Mouse (Mus musculus): ENCODE measurements around the gene Pnliprp1.

Pnliprp1 gene

GRCm38 (mm10) chr19:58728445-58729031 is at the start of gene Pnliprp1:
TSS of gene Pnliprp1 (plus strand) at chr19:58728887.
- no peak for DNase-seq (ENCODE audit: extremely low spot score, low read depth, low spot score)

- no peak for DNase-seq (ENCODE audit: extremely low spot score, low read depth, low spot score)
These were observed 39.8 kb upstream of the Pnliprp1 start for GRCm38 (mm10) chr19:58688933-58689332.

GRCm38 (mm10) chr19:58695314-58695713 is 33.4 kb upstream of the Pnliprp1 start:
- DNase-seq (ENCODE audit: extremely low spot score, low read depth, low spot score): no peak

- DNase-seq (ENCODE audit: extremely low spot score, low read depth, low spot score): no peak
These were observed 32.5 kb upstream of the Pnliprp1 start for GRCm38 (mm10) chr19:58696235-58696634.

GRCm38 (mm10) chr19:58704556-58704955 is 24.1 kb upstream of the Pnliprp1 start:
- no peak for DNase-seq (ENCODE audit: extremely low spot score, low read depth, low spot score)

- DNase-seq (ENCODE audit: extremely low spot score, low read depth, low spot score): no peak
These were observed 20.1 kb upstream of the Pnliprp1 start for GRCm38 (mm10) chr19:58708611-58709010.

GRCm38 (mm10) chr19:58717925-58718324 is 10.8 kb upstream of the Pnliprp1 start:
- no peak for DNase-seq (ENCODE audit: extremely low spot score, low read depth, low spot score)

- DNase-seq (ENCODE audit: extremely low spot score, low read depth, low spot score): no peak
These were observed 8.2 kb upstream of the Pnliprp1 start for GRCm38 (mm10) chr19:58720439-58720838.

- no peak for DNase-seq (ENCODE audit: extremely low spot score, low read depth, low spot score)
These were observed 2.1 kb upstream of the Pnliprp1 start for GRCm38 (mm10) chr19:58726551-58726950.

- DNase-seq (ENCODE audit: extremely low spot score, low read depth, low spot score): no peak
These were observed 931 bp upstream of the Pnliprp1 start for GRCm38 (mm10) chr19:58727756-58728155.

GRCm38 (mm10) chr19:58733216-58733615 is 4.5 kb downstream of the Pnliprp1 start:
- no peak for DNase-seq (ENCODE audit: extremely low spot score, low read depth, low spot score)

GRCm38 (mm10) chr19:58738111-58738510 is 9.4 kb downstream of the Pnliprp1 start:
- no peak for DNase-seq (ENCODE audit: extremely low spot score, low read depth, low spot score)

- DNase-seq (ENCODE audit: extremely low spot score, low read depth, low spot score): no peak
These were observed 12.3 kb downstream of the Pnliprp1 start for GRCm38 (mm10) chr19:58741036-58741435.

GRCm38 (mm10) chr19:58742711-58743110 is 14.0 kb downstream of the Pnliprp1 start:
- no peak for DNase-seq (ENCODE audit: extremely low spot score, low read depth, low spot score)

- no peak for DNase-seq (ENCODE audit: extremely low spot score, low read depth, low spot score)
These were observed 15.0 kb downstream of the Pnliprp1 start for GRCm38 (mm10) chr19:58743736-58744135.

GRCm38 (mm10) chr19:58747498-58748000 is 18.9 kb downstream of the Pnliprp1 start:
- no peak for DNase-seq (ENCODE audit: extremely low spot score, low read depth, low spot score)

GRCm38 (mm10) chr19:58750822-58751221 is 22.1 kb downstream of the Pnliprp1 start:
- no peak for DNase-seq (ENCODE audit: extremely low spot score, low read depth, low spot score)

- no peak for DNase-seq (ENCODE audit: extremely low spot score, low read depth, low spot score)
These were observed 22.8 kb downstream of the Pnliprp1 start for GRCm38 (mm10) chr19:58751504-58751903.

- DNase-seq (ENCODE audit: extremely low spot score, low read depth, low spot score): no peak
These were observed 30.2 kb downstream of the Pnliprp1 start for GRCm38 (mm10) chr19:58758871-58759270.

GRCm38 (mm10) chr19:58759423-58759822 is 30.7 kb downstream of the Pnliprp1 start, which contains the start of gene Pnliprp2:
TSS of gene Pnliprp2 (plus strand) at chr19:58759719.
- DNase-seq (ENCODE audit: extremely low spot score, low read depth, low spot score): no peak

- DNase-seq (ENCODE audit: extremely low spot score, low read depth, low spot score): no peak
These were observed 33.6 kb downstream of the Pnliprp1 start for GRCm38 (mm10) chr19:58762316-58762715.

GRCm38 (mm10) chr19:58762848-58763541 is 34.3 kb downstream of the Pnliprp1 start:
- peak; percentile 35 for DNase-seq (ENCODE audit: extremely low spot score, low read depth, low spot score)
